Mouse (Mus musculus) right cerebral cortex, adult 2 months (tissue): ENCODE results near the gene Vmn1r35.
"Not testable (repeated sequence)": the region's sequence is repeated elsewhere in the genome, so short reads cannot be mapped to it uniquely, and the experiment has no call there.

ENCODE experiments used
- DNase-seq, 2 experiments: peaks; one replicate each; pipeline ENCODE4 v3.0.0; 2021 to 2022; ENCODE audit warnings: low spot score in 2 of 2

Gene Vmn1r35

GRCm38 (mm10) chr6:66685806-66686205, at the start of gene Vmn1r35:
Gene Vmn1r35, minus strand, starts transcription at chr6:66685906.
- no peak for DNase-seq

- DNase-seq = not testable (repeated sequence)
These were observed 43.4 kb upstream of the Vmn1r35 start, which contains the start of gene Vmn1r37 for GRCm38 (mm10) chr6:66729082-66729481. Gene Vmn1r37, plus strand, starts transcription at chr6:66729382.

GRCm38 (mm10) chr6:66719068-66719467, 33.4 kb upstream of the Vmn1r35 start, which contains the start of gene Vmn1r36:
Gene Vmn1r36, minus strand, starts transcription at chr6:66719168.
- DNase-seq = not testable (repeated sequence)

GRCm38 (mm10) chr6:66713854-66714253, 28.1 kb upstream of the Vmn1r35 start:
- DNase-seq = no peak

GRCm38 (mm10) chr6:66708901-66709300, 23.2 kb upstream of the Vmn1r35 start:
- no peak for DNase-seq

- DNase-seq = no peak
These were observed 41.9 kb downstream of the Vmn1r35 start, which contains the start of gene Vmn1r34 for GRCm38 (mm10) chr6:66643779-66644178. Gene Vmn1r34, minus strand, starts transcription at chr6:66643879.
